Mouse (Mus musculus) heart, embryonic 11.5 days (tissue): ENCODE measurements around the gene Fancd2. TPM values are rescaled to one million over a fixed set of nuclear protein-coding genes. Genes with fewer than 3 reads are reported as not detected.

Experiments used
- ATAC-seq: fragments of 200-750 bp; cut with Nextera tagmentation; replicated peaks from 2 replicates; pipeline ENCODE4 v1.8.0; 2017; ENCODE audit warnings: moderate library complexity; ENCODE audit not compliant: insufficient number of reproducible peaks, low FRiP score, low TSS enrichment
- H3K27ac ChIP-seq: fragments of 300-500 bp; sonication (generic); 2 replicates; pipeline ENCODE4 v1.5.1; 2014; ENCODE audit warnings: mild to moderate bottlenecking, low read depth, low read length
- H3K27me3 ChIP-seq: fragments of 300-500 bp; sonication (generic); 2 replicates; pipeline ENCODE4 v1.6.1; 2014; ENCODE audit warnings: mild to moderate bottlenecking, low read length, mixed read lengths; ENCODE audit not compliant: control insufficient read depth, insufficient read depth
- H3K36me3 ChIP-seq: fragments of 300-500 bp; sonication (generic); 2 replicates; pipeline ENCODE4 v1.6.1; 2014; ENCODE audit warnings: mild to moderate bottlenecking, low read length, moderate library complexity, mixed read lengths; ENCODE audit not compliant: control insufficient read depth, insufficient read depth
- H3K4me1 ChIP-seq: fragments of 300-500 bp; sonication (generic); 2 replicates; pipeline ENCODE4 v1.6.1; 2014; ENCODE audit warnings: low read length; ENCODE audit not compliant: control insufficient read depth, insufficient read depth
- H3K4me2 ChIP-seq: fragments of 300-500 bp; sonication (generic); 2 replicates; pipeline ENCODE4 v1.6.1; 2014; ENCODE audit warnings: mild to moderate bottlenecking, moderate library complexity
- H3K4me3 ChIP-seq: fragments of 300-500 bp; sonication (generic); 2 replicates; pipeline ENCODE4 v1.5.1; 2014; ENCODE audit warnings: low read depth, low read length
- H3K9ac ChIP-seq: fragments of 300-500 bp; sonication (generic); 2 replicates; pipeline ENCODE4 v1.6.1; 2014; ENCODE audit warnings: mild to moderate bottlenecking, low read depth, low read length, moderate library complexity
- H3K9me3 ChIP-seq: fragments of 300-500 bp; sonication (generic); replicated peaks from 2 replicates; pipeline ENCODE4 v1.6.1; 2016; ENCODE audit warnings: low read length; ENCODE audit not compliant: control insufficient read depth
- WGBS: fragments of 180-500 bp; shearing (Covaris S2); extraction: QIAGEN DNeasy Blood & Tissue Kit; methylation state at CpG from one replicate; pipeline ENCODE4 v1.1.7; 2014; ENCODE audit not compliant: insufficient replicate concordance; 5-methylcytosine and 5-hydroxymethylcytosine counted together
- polyA plus RNA-seq: library from polyadenylated mRNA; unstranded; fragments of >200 nt; fragmentation: Nextera tagmentation; extraction: Ambion mirVana; gene quantifications from 2 replicates; pipeline ENCODE4 v1.2.1, GENCODE M21; 2014

Fancd2 gene
- polyA plus RNA-seq, 1 experiment from 2014 or later: 12.6 TPM

GRCm38 (mm10) chr6:113597945-113598344 lies 66.5 kb downstream of the Fancd2 start:
- no peak overlapping the region for H3K4me3 ChIP-seq
- 90% methylated on average over 4 of the region's 4 CpGs for WGBS
- H3K4me2 ChIP-seq: no peak overlapping the region
- no peak overlapping the region for H3K9ac ChIP-seq
- no peak for ATAC-seq
- no peaks in the 10 kb centered on the region; the same call in 1 of the 2 replicates for H3K36me3 ChIP-seq
- H3K9me3 ChIP-seq: no peaks in the 10 kb centered on the region
- H3K27ac ChIP-seq: no peak overlapping the region
- no peaks in the 10 kb centered on the region for H3K27me3 ChIP-seq
- no peaks in the 10 kb centered on the region for H3K4me1 ChIP-seq

GRCm38 (mm10) chr6:113599833-113600232 lies 68.4 kb downstream of the Fancd2 start:
- Histone ChIP-seq H3K9ac (no peak overlapping the region), H3K4me1 (no peaks in the 10 kb centered on the region), H3K9me3 (no peaks in the 10 kb centered on the region), H3K36me3 (no peaks in the 10 kb centered on the region; the same call in 1 of the 2 replicates), H3K27me3 (no peaks in the 10 kb centered on the region), H3K4me2 (no peak overlapping the region), H3K4me3 (no peak overlapping the region), H3K27ac (no peak overlapping the region)
- 83% methylated on average over 5 of the region's 5 CpGs for WGBS
- ATAC-seq: no peak

- Histone ChIP-seq H3K4me2 (no peak within 1 kb of the TSS), H3K9ac (no peak within 1 kb of the TSS), H3K27ac (no peak within 1 kb of the TSS), H3K9me3 (no peaks in the 10 kb centered on the region), H3K27me3 (no peaks in the 10 kb centered on the region), H3K4me3 (no peak within 1 kb of the TSS), H3K36me3 (no peaks in the 10 kb centered on the region; the same call in 1 of the 2 replicates), H3K4me1 (0 out of 2 replicates have a peak, but pooled peaks cover 3% of the 10 kb centered on the region)
- ATAC-seq: no peak
- 47% methylated on average over 23 of the region's 23 CpGs for WGBS
Measured at GRCm38 (mm10) chr6:113600543-113601139, 69.2 kb downstream of the Fancd2 start, which contains the start of gene Fancd2os. Fancd2os (minus strand) TSS chr6:113600715.

- Histone ChIP-seq H3K9me3 (no peaks in the 10 kb centered on the region), H3K9ac (no peak overlapping the region), H3K4me1 (peaks cover 8% of the 10 kb centered on the region; the same call in 1 of the 2 replicates), H3K4me3 (no peak overlapping the region), H3K4me2 (no peak overlapping the region), H3K27ac (no peak overlapping the region), H3K27me3 (no peaks in the 10 kb centered on the region), H3K36me3 (no peaks in the 10 kb centered on the region)
- no peak for ATAC-seq
- 89% methylated on average over 6 of the region's 6 CpGs for WGBS
Measured at GRCm38 (mm10) chr6:113602821-113603220, 71.3 kb downstream of the Fancd2 start.

GRCm38 (mm10) chr6:113603993-113604392 lies 72.5 kb downstream of the Fancd2 start:
- Histone ChIP-seq H3K9ac (peak overlapping the region; percentile 95), H3K4me1 (peaks cover 8% of the 10 kb centered on the region; the same call in 1 of the 2 replicates), H3K4me3 (peak overlapping the region; percentile 91), H3K27me3 (no peaks in the 10 kb centered on the region), H3K4me2 (peak overlapping the region; percentile 66), H3K36me3 (no peaks in the 10 kb centered on the region), H3K27ac (no peak overlapping the region; the same call in 1 of the 2 replicates), H3K9me3 (no peaks in the 10 kb centered on the region)
- no peak for ATAC-seq
- 46% methylated on average over 12 of the region's 12 CpGs for WGBS

- Histone ChIP-seq H3K36me3 (no peaks in the 10 kb centered on the region), H3K4me3 (peak within 1 kb of the TSS; percentile 91), H3K4me2 (peak within 1 kb of the TSS; percentile 66), H3K4me1 (peaks cover 8% of the 10 kb centered on the region; the same call in 1 of the 2 replicates), H3K27ac (peak within 1 kb of the TSS; percentile 74), H3K9ac (peak within 1 kb of the TSS; percentile 95), H3K27me3 (no peaks in the 10 kb centered on the region), H3K9me3 (no peaks in the 10 kb centered on the region)
- WGBS: under 1% methylated on average over 58 of the region's 65 CpGs
- peak; percentile 92 for ATAC-seq
Measured at GRCm38 (mm10) chr6:113604432-113605223, 73.1 kb downstream of the Fancd2 start, which contains the start of gene Brk1. Brk1 (plus strand) TSS chr6:113604772.

- peak overlapping the region; percentile 95 for H3K9ac ChIP-seq
- H3K4me3 ChIP-seq: peak overlapping the region; percentile 91
- H3K27me3 ChIP-seq: no peaks in the 10 kb centered on the region
- H3K36me3 ChIP-seq: no peaks in the 10 kb centered on the region
- no peak for ATAC-seq
- no peaks in the 10 kb centered on the region for H3K9me3 ChIP-seq
- H3K27ac ChIP-seq: peak overlapping the region; percentile 74
- WGBS: 2% methylated on average over 10 of the region's 10 CpGs
- H3K4me1 ChIP-seq: peaks cover 8% of the 10 kb centered on the region; the same call in 1 of the 2 replicates
- peak overlapping the region; percentile 66 for H3K4me2 ChIP-seq
Measured at GRCm38 (mm10) chr6:113605224-113605545, 73.7 kb downstream of the Fancd2 start.

- no peak for ATAC-seq
- Histone ChIP-seq H3K4me3 (no peak overlapping the region), H3K36me3 (peaks cover under 1% of the 10 kb centered on the region; the same call in 1 of the 2 replicates), H3K27me3 (no peaks in the 10 kb centered on the region), H3K4me2 (no peak overlapping the region), H3K9ac (no peak overlapping the region), H3K4me1 (peaks cover 28% of the 10 kb centered on the region), H3K27ac (no peak overlapping the region), H3K9me3 (no peaks in the 10 kb centered on the region)
- 84% methylated on average over 6 of the region's 6 CpGs for WGBS
Measured at GRCm38 (mm10) chr6:113608871-113609270, 77.4 kb downstream of the Fancd2 start.
